In the genomic region with DNA sequence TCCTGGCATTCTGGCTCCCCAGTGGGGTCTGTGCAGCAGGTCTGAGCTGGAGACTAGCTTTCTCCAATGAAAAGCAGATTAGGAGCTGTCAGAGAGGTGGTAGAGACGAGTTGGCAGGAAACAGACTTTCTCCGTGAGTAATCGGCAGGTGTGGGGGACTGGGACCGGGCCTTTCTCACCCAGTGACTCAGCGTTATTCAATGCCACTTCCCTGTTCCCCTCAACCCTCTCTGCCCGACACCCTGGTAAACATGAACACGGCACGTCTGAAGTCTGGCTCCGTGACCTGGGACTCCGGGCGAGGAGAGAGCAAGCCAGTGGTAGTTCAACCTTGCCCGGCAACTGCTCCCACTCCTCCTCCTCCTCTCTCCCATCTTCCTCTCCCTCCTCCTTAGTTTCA, we compare ENCODE assay signal across 8 mouse cellular contexts. TPM values are rescaled to one million over a fixed set of nuclear protein-coding genes. Genes with fewer than 3 reads are reported as not detected.
DNase-seq lines count a peak whose midpoint lies in the region; ATAC-seq and TF ChIP-seq lines count a peak whose summit lies in the region.

No protein-coding gene starts in this region.

- H3K27ac ChIP-seq in heart, adult 2 months = no peak overlapping the region
- H3K27ac ChIP-seq in liver, postnatal 0 days (ENCODE audit: low read depth) = no peak overlapping the region

- intact Hi-C loops in heart, adult 2 months (cut with DNase I) = no loop called here

- H3K4me3 ChIP-seq in heart, adult 2 months = no peak overlapping the region
- no peak overlapping the region for H3K4me3 ChIP-seq in liver, postnatal 0 days (ENCODE audit: low read depth, low read length)

- WGBS in heart, adult 2 months = 28% methylated on average over 12 of the region's 12 CpGs
- WGBS in liver, postnatal 0 days (ENCODE audit: insufficient replicate concordance) = 18% methylated on average over 12 of the region's 12 CpGs

- H3K9me3 ChIP-seq in liver, postnatal 0 days (ENCODE audit: low read length) = no peaks in the 10 kb centered on the region

- no peak for TF ChIP-seq EP300 in heart, adult 2 months (IDR thresholded peaks at IDR 0.05; ENCODE audit: insufficient read depth, low read depth, low read length)
- TF ChIP-seq EP300 in liver, postnatal 0 days (IDR thresholded peaks at IDR 0.05; ENCODE audit: low read depth) = no peak

- no peak overlapping the region for H3K4me2 ChIP-seq in liver, postnatal 0 days (ENCODE audit: low read depth, low read length)

- H3K9ac ChIP-seq in heart, adult 2 months (ENCODE audit: low read depth, low read length) = no peak overlapping the region
- no peak overlapping the region for H3K9ac ChIP-seq in liver, postnatal 0 days (replicated peaks)

- H3K79me2 ChIP-seq in heart, adult 2 months (replicated peaks; ENCODE audit: control insufficient read depth, insufficient read depth, low read length) = no peaks in the 10 kb centered on the region

- TF ChIP-seq CTCF in heart, adult 2 months (IDR thresholded peaks at IDR 0.05) = no peak
- no peak for TF ChIP-seq CTCF in liver, postnatal 0 days (IDR thresholded peaks at IDR 0.05; ENCODE audit: low read depth)

- no peaks in the 10 kb centered on the region for H3K27me3 ChIP-seq in heart, adult 2 months (ENCODE audit: control insufficient read depth, insufficient read depth, low read length)
- no peaks in the 10 kb centered on the region for H3K27me3 ChIP-seq in liver, postnatal 0 days (ENCODE audit: insufficient read depth, low read length)

- TF ChIP-seq POLR2A in heart, adult 2 months (IDR thresholded peaks at IDR 0.05; ENCODE audit: insufficient read depth, low read depth, low read length) = no peak

- no peaks in the 10 kb centered on the region for H3K36me3 ChIP-seq in heart, adult 2 months (ENCODE audit: control insufficient read depth, insufficient read depth, low read length)
- H3K36me3 ChIP-seq in liver, postnatal 0 days (replicated peaks; ENCODE audit: insufficient read depth, low read length) = no peaks in the 10 kb centered on the region

- peak; percentile 25 to 27 for DNase-seq in heart, adult 2 months
- DNase-seq in heart, adult 11 months = no peak
- peak; percentile 76 for DNase-seq in Muller cell, postnatal 12 days (ENCODE audit: inconsistent ontology term)
- DNase-seq in kidney, adult 8-10 months = peak; percentile 29 to 64
- peak; percentile 23 for DNase-seq in skeletal muscle tissue, adult 2 months (ENCODE audit: low read depth, low spot score)
- DNase-seq in cerebellum, adult 11-12 months = no peak
- no peak for DNase-seq in c-Kit-positive CD71-positive TER-119-positive erythroid progenitor cells, embryonic 14.5 days (ENCODE audit: low spot score)
- DNase-seq in liver, postnatal 0 days = no peak

- H3K4me1 ChIP-seq in heart, adult 2 months (ENCODE audit: control insufficient read depth, insufficient read depth, low read length) = no peaks in the 10 kb centered on the region; the same call in 1 of the 2 replicates
- no peaks in the 10 kb centered on the region; the same call in none of the 2 replicates for H3K4me1 ChIP-seq in liver, postnatal 0 days (ENCODE audit: insufficient read depth)

- no peak for ATAC-seq in liver, postnatal 0 days

RNA-seq across cellular contexts. Expression of gene Ephb2, which starts 33.3 kb away (rescaled TPM):
- total RNA-seq in heart, adult 2 months (2021) = under 1 TPM; 0.73 to 0.77 TPM
- 0.96 and 1.2 TPM in 2 replicates for polyA plus RNA-seq in heart, adult 2 months (2012; rRNA removed)
- 0.08 and 0.12 TPM in 2 replicates for polyA plus RNA-seq in liver, postnatal 0 days (2015; fragmentation: Nextera tagmentation; extraction: Ambion mirVana)

Comparison
In these comparisons a context has a peak if more than half of its experiments do, and no peak if none do; other contexts are left out.
1. DNase-seq: peak in heart, adult 2 months (2 of 2), Muller cell, postnatal 12 days (single experiment), kidney, adult 8-10 months (2 of 2) and skeletal muscle tissue, adult 2 months (single experiment); none in heart, adult 11 months (single experiment), cerebellum, adult 11-12 months (single experiment), c-Kit-positive CD71-positive TER-119-positive erythroid progenitor cells, embryonic 14.5 days (single experiment) and liver, postnatal 0 days (single experiment).